Mouse (Mus musculus) testis, postnatal 14 days (tissue): ENCODE results near the gene Jdp2.

Experiments used
- DNase-seq: peaks from one replicate; pipeline ENCODE4 v3.0.0; 2021; ENCODE audit warnings: low spot score

Jdp2 gene

GRCm38 (mm10) chr12:85601531-85601930 is 2.7 kb downstream of the Jdp2 start:
- DNase-seq, result no peak

GRCm38 (mm10) chr12:85602153-85602552 is 3.3 kb downstream of the Jdp2 start:
- no peak for DNase-seq

GRCm38 (mm10) chr12:85602811-85603210 is 4.0 kb downstream of the Jdp2 start:
- DNase-seq, result no peak

- DNase-seq, result no peak
Measured at GRCm38 (mm10) chr12:85603767-85604166, 4.9 kb downstream of the Jdp2 start.

- DNase-seq, result no peak
Measured at GRCm38 (mm10) chr12:85604301-85604998, 5.6 kb downstream of the Jdp2 start.

GRCm38 (mm10) chr12:85607519-85608449 is 9.0 kb downstream of the Jdp2 start:
- DNase-seq, result no peak

- no peak for DNase-seq
Measured at GRCm38 (mm10) chr12:85610167-85610566, 11.3 kb downstream of the Jdp2 start.

GRCm38 (mm10) chr12:85614090-85614489 is 15.3 kb downstream of the Jdp2 start:
- no peak for DNase-seq

- no peak for DNase-seq
Measured at GRCm38 (mm10) chr12:85615486-85615885, 16.7 kb downstream of the Jdp2 start.

- no peak for DNase-seq
Measured at GRCm38 (mm10) chr12:85617885-85618284, 19.1 kb downstream of the Jdp2 start.

- no peak for DNase-seq
Measured at GRCm38 (mm10) chr12:85618430-85618829, 19.6 kb downstream of the Jdp2 start.

- DNase-seq, result no peak
Measured at GRCm38 (mm10) chr12:85619283-85619897, 20.6 kb downstream of the Jdp2 start.

- DNase-seq, result no peak
Measured at GRCm38 (mm10) chr12:85619898-85620443, 21.1 kb downstream of the Jdp2 start.

- no peak for DNase-seq
Measured at GRCm38 (mm10) chr12:85621027-85621426, 22.2 kb downstream of the Jdp2 start.

- no peak for DNase-seq
Measured at GRCm38 (mm10) chr12:85621673-85622072, 22.8 kb downstream of the Jdp2 start.

GRCm38 (mm10) chr12:85623711-85624110 is 24.9 kb downstream of the Jdp2 start:
- no peak for DNase-seq

- no peak for DNase-seq
Measured at GRCm38 (mm10) chr12:85624652-85625051, 25.8 kb downstream of the Jdp2 start.

- DNase-seq, result no peak
Measured at GRCm38 (mm10) chr12:85625852-85626251, 27.0 kb downstream of the Jdp2 start.

- DNase-seq, result no peak
Measured at GRCm38 (mm10) chr12:85629661-85630481, 31.0 kb downstream of the Jdp2 start.

- DNase-seq, result no peak
Measured at GRCm38 (mm10) chr12:85631196-85631595, 32.4 kb downstream of the Jdp2 start.

- DNase-seq, result no peak
Measured at GRCm38 (mm10) chr12:85632321-85632720, 33.5 kb downstream of the Jdp2 start.

GRCm38 (mm10) chr12:85637932-85638331 is 39.1 kb downstream of the Jdp2 start:
- DNase-seq, result no peak
